ENCODE assay signal across 15 mouse cellular contexts in genomic region chr16:88408144-88408543, GRCm38 (mm10).
A peak's percentile ranks its signal among the peaks of the same experiment; 100 is the strongest.
DNase-seq lines count a peak whose midpoint lies in the region; ATAC-seq and TF ChIP-seq lines count a peak whose summit lies in the region.
"Had no signal": no experiment of that assay in that cellular context is flagged by ENCODE, and none has a peak within 500 bp of the region (broad histone marks: within the 10 kb centered on the region; RNA-seq: fewer than 3 reads in every experiment).

No protein-coding gene starts in this region.

- H3K27me3 ChIP-seq in forebrain, embryonic 15.5 days = no peaks in the 10 kb centered on the region
- no peaks in the 10 kb centered on the region for H3K27me3 ChIP-seq in forebrain, embryonic 12.5 days
- no peaks in the 10 kb centered on the region for H3K27me3 ChIP-seq in midbrain, postnatal 0 days (ENCODE audit: insufficient read depth, low read length)
- no peaks in the 10 kb centered on the region for H3K27me3 ChIP-seq in midbrain, embryonic 16.5 days (ENCODE audit: control insufficient read depth, insufficient read depth, low read depth, low read length)
- no peaks in the 10 kb centered on the region for H3K27me3 ChIP-seq in limb, embryonic 10.5 days (ENCODE audit: low read depth, poor library complexity, severe bottlenecking)
- H3K27me3 ChIP-seq: hindbrain, embryonic 12.5 days; limb, embryonic 15.5 days; neural tube, embryonic 15.5 days had no signal

- peak; percentile 35 for DNase-seq in midbrain, postnatal 0 days (ENCODE audit: low spot score)
- peak; percentile 8 for DNase-seq in embryo, embryonic 11 days
- DNase-seq in retina, postnatal 1 day = peak; percentile 23
- DNase-seq in kidney, postnatal 36 days = no peak
- DNase-seq in limb, embryonic 10.5 days (ENCODE audit: low spot score) = no peak
- DNase-seq: adrenal gland, postnatal 25 days; kidney, adult 18-20 months; lung, embryonic 14.5 days; right cerebral cortex, postnatal 25 days had no signal

- no peak overlapping the region for H3K4me3 ChIP-seq in forebrain, embryonic 15.5 days
- H3K4me3 ChIP-seq in forebrain, embryonic 12.5 days (replicated peaks) = no peak overlapping the region
- no peak overlapping the region for H3K4me3 ChIP-seq in midbrain, postnatal 0 days (ENCODE audit: low read depth, low read length)
- H3K4me3 ChIP-seq in midbrain, embryonic 16.5 days (ENCODE audit: low read depth, low read length) = no peak overlapping the region
- H3K4me3 ChIP-seq in limb, embryonic 10.5 days = no peak overlapping the region
- H3K4me3 ChIP-seq: hindbrain, embryonic 12.5 days; limb, embryonic 15.5 days; neural tube, embryonic 15.5 days had no signal

- H3K27ac ChIP-seq in forebrain, embryonic 15.5 days (replicated peaks) = no peak overlapping the region
- H3K27ac ChIP-seq in forebrain, embryonic 12.5 days = no peak overlapping the region
- no peak overlapping the region for H3K27ac ChIP-seq in midbrain, postnatal 0 days (ENCODE audit: low read depth, low read length)
- no peak overlapping the region for H3K27ac ChIP-seq in midbrain, embryonic 16.5 days (ENCODE audit: low read length)
- no peak overlapping the region for H3K27ac ChIP-seq in limb, embryonic 10.5 days
- H3K27ac ChIP-seq: hindbrain, embryonic 12.5 days; limb, embryonic 15.5 days; neural tube, embryonic 15.5 days had no signal

- H3K4me2 ChIP-seq in forebrain, embryonic 15.5 days (replicated peaks) = no peak overlapping the region
- H3K4me2 ChIP-seq in forebrain, embryonic 12.5 days = no peak overlapping the region
- H3K4me2 ChIP-seq in midbrain, postnatal 0 days (ENCODE audit: low read depth, low read length, poor library complexity, severe bottlenecking) = no peak overlapping the region
- H3K4me2 ChIP-seq in midbrain, embryonic 16.5 days (ENCODE audit: low read length) = no peak overlapping the region
- H3K4me2 ChIP-seq: hindbrain, embryonic 12.5 days; limb, embryonic 15.5 days; lung, embryonic 14.5 days; neural tube, embryonic 15.5 days had no signal

- no peak for TF ChIP-seq CTCF in midbrain, postnatal 0 days (IDR thresholded peaks at IDR 0.05)

- H3K4me1 ChIP-seq in forebrain, embryonic 15.5 days = no peaks in the 10 kb centered on the region
- H3K4me1 ChIP-seq in forebrain, embryonic 12.5 days = no peaks in the 10 kb centered on the region
- H3K4me1 ChIP-seq in midbrain, postnatal 0 days (ENCODE audit: insufficient read depth, low read length) = no peaks in the 10 kb centered on the region
- no peaks in the 10 kb centered on the region for H3K4me1 ChIP-seq in midbrain, embryonic 16.5 days (ENCODE audit: control insufficient read depth, insufficient read depth, low read length)
- 0 out of 2 replicates have a peak, but pooled peaks cover 2% of the 10 kb centered on the region for H3K4me1 ChIP-seq in limb, embryonic 10.5 days
- H3K4me1 ChIP-seq: hindbrain, embryonic 12.5 days; limb, embryonic 15.5 days; neural tube, embryonic 15.5 days had no signal

- ATAC-seq in forebrain, embryonic 15.5 days (replicated peaks) = peak; percentile 90
- ATAC-seq in forebrain, embryonic 12.5 days (ENCODE audit: low FRiP score) = no peak
- no peak for ATAC-seq in midbrain, postnatal 0 days (ENCODE audit: low FRiP score)
- ATAC-seq in midbrain, embryonic 16.5 days = no peak

- H3K9me3 ChIP-seq in forebrain, embryonic 15.5 days = no peaks in the 10 kb centered on the region
- no peaks in the 10 kb centered on the region for H3K9me3 ChIP-seq in forebrain, embryonic 12.5 days
- H3K9me3 ChIP-seq in midbrain, postnatal 0 days (ENCODE audit: low read length) = no peaks in the 10 kb centered on the region
- H3K9me3 ChIP-seq in midbrain, embryonic 16.5 days (replicated peaks; ENCODE audit: control insufficient read depth, low read length, poor library complexity, severe bottlenecking) = no peaks in the 10 kb centered on the region
- H3K9me3 ChIP-seq in limb, embryonic 10.5 days (replicated peaks) = no peaks in the 10 kb centered on the region
- H3K9me3 ChIP-seq: hindbrain, embryonic 12.5 days; limb, embryonic 15.5 days; neural tube, embryonic 15.5 days had no signal

- H3K9ac ChIP-seq in forebrain, embryonic 15.5 days (replicated peaks) = no peak overlapping the region
- no peak overlapping the region for H3K9ac ChIP-seq in forebrain, embryonic 12.5 days
- H3K9ac ChIP-seq in midbrain, postnatal 0 days (replicated peaks; ENCODE audit: low read length, poor library complexity, severe bottlenecking) = no peak overlapping the region
- H3K9ac ChIP-seq in midbrain, embryonic 16.5 days (ENCODE audit: low read depth, low read length) = no peak overlapping the region
- H3K9ac ChIP-seq: hindbrain, embryonic 12.5 days; limb, embryonic 15.5 days; lung, embryonic 14.5 days; neural tube, embryonic 15.5 days had no signal

- H3K36me3 ChIP-seq in forebrain, embryonic 15.5 days = no peaks in the 10 kb centered on the region
- no peaks in the 10 kb centered on the region for H3K36me3 ChIP-seq in forebrain, embryonic 12.5 days (replicated peaks)
- H3K36me3 ChIP-seq in midbrain, postnatal 0 days (ENCODE audit: insufficient read depth, low read length) = no peaks in the 10 kb centered on the region
- no peaks in the 10 kb centered on the region for H3K36me3 ChIP-seq in midbrain, embryonic 16.5 days (ENCODE audit: control insufficient read depth, insufficient read depth, low read length)
- no peaks in the 10 kb centered on the region for H3K36me3 ChIP-seq in limb, embryonic 10.5 days
- H3K36me3 ChIP-seq: hindbrain, embryonic 12.5 days; limb, embryonic 15.5 days; neural tube, embryonic 15.5 days had no signal

Comparison
In these comparisons a context has a peak if more than half of its experiments do, and no peak if none do; other contexts are left out.
1. DNase-seq: peak in midbrain, postnatal 0 days (single experiment), embryo, embryonic 11 days (single experiment) and retina, postnatal 1 day (single experiment); none in kidney, postnatal 36 days (0 of 2) and limb, embryonic 10.5 days (single experiment).